14 mouse cellular contexts compared by ENCODE assay signal in genomic region chr2:158273646-158274045, GRCm38 (mm10). TPM values are rescaled to one million over a fixed set of nuclear protein-coding genes. Genes with fewer than 3 reads are reported as not detected.
DNase-seq lines count a peak whose midpoint lies in the region; ATAC-seq lines count a peak whose summit lies in the region.
"Had no signal": no experiment of that assay in that cellular context is flagged by ENCODE, and none has a peak within 500 bp of the region (broad histone marks: within the 10 kb centered on the region; RNA-seq: fewer than 3 reads in every experiment).

No protein-coding gene starts in this region.

- no peak overlapping the region for H3K4me2 ChIP-seq in embryonic facial prominence, embryonic 14.5 days (ENCODE audit: low read depth, low read length)
- no peak overlapping the region for H3K4me2 ChIP-seq in liver, embryonic 12.5 days
- H3K4me2 ChIP-seq in heart, embryonic 11.5 days: no peak overlapping the region
- H3K4me2 ChIP-seq: embryonic facial prominence, embryonic 13.5 days; liver, embryonic 13.5 days had no signal

- no peak for ATAC-seq in embryonic facial prominence, embryonic 14.5 days (ENCODE audit: low read depth)
- no peak for ATAC-seq in liver, embryonic 12.5 days
- ATAC-seq in heart, embryonic 11.5 days (replicated peaks; ENCODE audit: insufficient number of reproducible peaks, low FRiP score, low TSS enrichment): no peak
- ATAC-seq: intestine, embryonic 16.5 days had no signal

- H3K36me3 ChIP-seq in embryonic facial prominence, embryonic 14.5 days (ENCODE audit: control insufficient read depth, insufficient read depth, low read length): no peaks in the 10 kb centered on the region
- no peaks in the 10 kb centered on the region for H3K36me3 ChIP-seq in limb, embryonic 10.5 days
- no peaks in the 10 kb centered on the region for H3K36me3 ChIP-seq in liver, embryonic 12.5 days
- H3K36me3 ChIP-seq in heart, embryonic 11.5 days (ENCODE audit: control insufficient read depth, insufficient read depth, low read length): no peaks in the 10 kb centered on the region
- H3K36me3 ChIP-seq: embryonic facial prominence, embryonic 13.5 days; liver, embryonic 13.5 days had no signal

- intact Hi-C loops in left cerebral cortex, postnatal 25 days (cut with DNase I): no loop called here

- peak; percentile 34 for DNase-seq in kidney, adult 11 months
- no peak for DNase-seq in kidney, adult 18-20 months
- DNase-seq in embryonic facial prominence, embryonic 14.5 days (ENCODE audit: low spot score): peak; percentile 34
- DNase-seq in limb, embryonic 10.5 days (ENCODE audit: low spot score): no peak
- peak; percentile 53 for DNase-seq in thymus, postnatal 0 days (ENCODE audit: low spot score)
- no peak for DNase-seq in left cerebral cortex, postnatal 25 days (ENCODE audit: low spot score in 2 of 2)
- DNase-seq: adrenal gland, postnatal 10 days; gastrocnemius, postnatal 25 days; liver, embryonic 13.5 days had no signal

- no peaks in the 10 kb centered on the region for H3K27me3 ChIP-seq in embryonic facial prominence, embryonic 14.5 days (replicated peaks; ENCODE audit: control insufficient read depth, insufficient read depth, low read length)
- no peaks in the 10 kb centered on the region for H3K27me3 ChIP-seq in limb, embryonic 10.5 days (ENCODE audit: low read depth, poor library complexity, severe bottlenecking)
- 0 out of 2 replicates have a peak, but pooled peaks cover 9% of the 10 kb centered on the region for H3K27me3 ChIP-seq in liver, embryonic 12.5 days (replicated peaks)
- H3K27me3 ChIP-seq in heart, embryonic 11.5 days (ENCODE audit: control insufficient read depth, insufficient read depth, low read length): no peaks in the 10 kb centered on the region
- H3K27me3 ChIP-seq: embryonic facial prominence, embryonic 13.5 days; liver, embryonic 13.5 days had no signal

- 17% methylated on average over 2 of the region's 2 CpGs for WGBS in embryonic facial prominence, embryonic 14.5 days
- WGBS in limb, embryonic 10.5 days: 57% methylated on average over 2 of the region's 2 CpGs
- 40% methylated on average over 2 of the region's 2 CpGs for whole genome bisulfite sequencing in liver, embryonic 12.5 days (ENCODE audit: insufficient replicate concordance)
- 17% methylated on average over 2 of the region's 2 CpGs for WGBS in heart, embryonic 11.5 days (ENCODE audit: insufficient replicate concordance)

- no peaks in the 10 kb centered on the region for H3K4me1 ChIP-seq in embryonic facial prominence, embryonic 14.5 days (ENCODE audit: control insufficient read depth, insufficient read depth, low read length)
- peaks cover 38% of the 10 kb centered on the region for H3K4me1 ChIP-seq in limb, embryonic 10.5 days
- H3K4me1 ChIP-seq in liver, embryonic 12.5 days: no peaks in the 10 kb centered on the region
- no peaks in the 10 kb centered on the region for H3K4me1 ChIP-seq in heart, embryonic 11.5 days (ENCODE audit: control insufficient read depth, insufficient read depth, low read length)
- H3K4me1 ChIP-seq: liver, embryonic 13.5 days had no signal

- no peak overlapping the region for H3K4me3 ChIP-seq in embryonic facial prominence, embryonic 14.5 days (ENCODE audit: low read depth, low read length)
- H3K4me3 ChIP-seq in limb, embryonic 10.5 days: no peak overlapping the region
- H3K4me3 ChIP-seq in liver, embryonic 12.5 days: no peak overlapping the region
- H3K4me3 ChIP-seq in heart, embryonic 11.5 days (ENCODE audit: low read depth, low read length): no peak overlapping the region
- H3K4me3 ChIP-seq: embryonic facial prominence, embryonic 13.5 days; liver, embryonic 13.5 days had no signal

- no peak overlapping the region for H3K9ac ChIP-seq in embryonic facial prominence, embryonic 14.5 days (ENCODE audit: low read depth, low read length)
- H3K9ac ChIP-seq in liver, embryonic 12.5 days: no peak overlapping the region
- H3K9ac ChIP-seq in heart, embryonic 11.5 days (ENCODE audit: low read depth, low read length): no peak overlapping the region
- H3K9ac ChIP-seq: embryonic facial prominence, embryonic 13.5 days; liver, embryonic 13.5 days had no signal

- no peak overlapping the region for H3K27ac ChIP-seq in embryonic facial prominence, embryonic 14.5 days (replicated peaks; ENCODE audit: low read depth, low read length)
- peak overlapping the region; percentile 38; the same call in 1 of the 2 replicates for H3K27ac ChIP-seq in limb, embryonic 10.5 days
- no peak overlapping the region for H3K27ac ChIP-seq in liver, embryonic 12.5 days
- no peak overlapping the region for H3K27ac ChIP-seq in heart, embryonic 11.5 days (ENCODE audit: low read depth, low read length)
- H3K27ac ChIP-seq: embryonic facial prominence, embryonic 13.5 days; liver, embryonic 13.5 days had no signal

- no peaks in the 10 kb centered on the region for H3K9me3 ChIP-seq in embryonic facial prominence, embryonic 14.5 days (ENCODE audit: control insufficient read depth, low read length)
- H3K9me3 ChIP-seq in limb, embryonic 10.5 days (replicated peaks): no peaks in the 10 kb centered on the region
- H3K9me3 ChIP-seq in liver, embryonic 12.5 days (replicated peaks): no peaks in the 10 kb centered on the region
- no peaks in the 10 kb centered on the region for H3K9me3 ChIP-seq in heart, embryonic 11.5 days (replicated peaks; ENCODE audit: control insufficient read depth, low read length)
- H3K9me3 ChIP-seq: embryonic facial prominence, embryonic 13.5 days; liver, embryonic 13.5 days had no signal

RNA-seq across cellular contexts. Expression of gene Bpi, which starts 15.8 kb away (rescaled TPM):
- not detected in 2 replicates for polyA plus RNA-seq in embryonic facial prominence, embryonic 14.5 days (2014; fragmentation: Nextera tagmentation; extraction: Ambion mirVana)
- not detected in 2 replicates for polyA plus RNA-seq in limb, embryonic 10.5 days (2016; fragmentation: Nextera tagmentation; extraction: Ambion mirVana)
- 0.08 TPM in 1 of 2 replicates, not detected in the other for polyA plus RNA-seq in thymus, postnatal 0 days (2015; fragmentation: Nextera tagmentation; extraction: Ambion mirVana)
- polyA plus RNA-seq in liver, embryonic 12.5 days (2016; fragmentation: Nextera tagmentation; extraction: Ambion mirVana): not detected in 2 replicates
- total RNA-seq in left cerebral cortex, postnatal 25 days (2021): not detected
- polyA plus RNA-seq in heart, embryonic 11.5 days (2014; fragmentation: Nextera tagmentation; extraction: Ambion mirVana): not detected in 2 replicates
- total RNA-seq: adrenal gland, postnatal 10 days; gastrocnemius, postnatal 25 days; neutrophil, adult 5-6 weeks had no signal
- polyA plus RNA-seq: embryonic facial prominence, embryonic 13.5 days; intestine, embryonic 16.5 days; liver, embryonic 13.5 days had no signal

RNA-seq across cellular contexts. Expression of gene Lbp, which starts 32.6 kb away (rescaled TPM):
- 7.8 and 11.9 TPM in 2 replicates for polyA plus RNA-seq in embryonic facial prominence, embryonic 14.5 days (2014; fragmentation: Nextera tagmentation; extraction: Ambion mirVana)
- polyA plus RNA-seq in limb, embryonic 10.5 days (2016; fragmentation: Nextera tagmentation; extraction: Ambion mirVana): 1.9 and 3.9 TPM in 2 replicates
- polyA plus RNA-seq in thymus, postnatal 0 days (2015; fragmentation: Nextera tagmentation; extraction: Ambion mirVana): 3.2 and 4.9 TPM in 2 replicates
- 12.9 and 14.4 TPM in 2 replicates for polyA plus RNA-seq in liver, embryonic 12.5 days (2016; fragmentation: Nextera tagmentation; extraction: Ambion mirVana)
- 1 to 10 TPM; 1.6 to 2.7 TPM for total RNA-seq in left cerebral cortex, postnatal 25 days (2021)
- polyA plus RNA-seq in heart, embryonic 11.5 days (2014; fragmentation: Nextera tagmentation; extraction: Ambion mirVana): 9.2 and 10.1 TPM in 2 replicates

RNA-seq across cellular contexts. Expression of gene D630003M21Rik, which starts 44.6 kb away (rescaled TPM):
- polyA plus RNA-seq in embryonic facial prominence, embryonic 14.5 days (2014; fragmentation: Nextera tagmentation; extraction: Ambion mirVana): 5.4 and 6.8 TPM in 2 replicates
- 1.2 and 3.3 TPM in 2 replicates for polyA plus RNA-seq in limb, embryonic 10.5 days (2016; fragmentation: Nextera tagmentation; extraction: Ambion mirVana)
- polyA plus RNA-seq in thymus, postnatal 0 days (2015; fragmentation: Nextera tagmentation; extraction: Ambion mirVana): 0.35 and 0.47 TPM in 2 replicates
- polyA plus RNA-seq in liver, embryonic 12.5 days (2016; fragmentation: Nextera tagmentation; extraction: Ambion mirVana): 0.31 and 0.39 TPM in 2 replicates
- 1 to 10 TPM; 2.9 to 4.0 TPM for total RNA-seq in left cerebral cortex, postnatal 25 days (2021)
- 0.37 and 0.57 TPM in 2 replicates for polyA plus RNA-seq in heart, embryonic 11.5 days (2014; fragmentation: Nextera tagmentation; extraction: Ambion mirVana)
- total RNA-seq: neutrophil, adult 5-6 weeks had no signal

Comparison
In these comparisons a context has a peak if more than half of its experiments do, and no peak if none do; other contexts are left out.
1. DNase-seq: peak in kidney, adult 11 months (single experiment), embryonic facial prominence, embryonic 14.5 days (single experiment) and thymus, postnatal 0 days (single experiment); none in kidney, adult 18-20 months (single experiment), limb, embryonic 10.5 days (single experiment) and left cerebral cortex, postnatal 25 days (0 of 2).